Mouse (Mus musculus): ENCODE measurements around the gene Cep295nl. TPM values are rescaled to one million over a fixed set of nuclear protein-coding genes. Genes with fewer than 3 reads are reported as not detected.

Cep295nl gene
- polyA plus RNA-seq, 1 experiment, result not detected

DNA sequence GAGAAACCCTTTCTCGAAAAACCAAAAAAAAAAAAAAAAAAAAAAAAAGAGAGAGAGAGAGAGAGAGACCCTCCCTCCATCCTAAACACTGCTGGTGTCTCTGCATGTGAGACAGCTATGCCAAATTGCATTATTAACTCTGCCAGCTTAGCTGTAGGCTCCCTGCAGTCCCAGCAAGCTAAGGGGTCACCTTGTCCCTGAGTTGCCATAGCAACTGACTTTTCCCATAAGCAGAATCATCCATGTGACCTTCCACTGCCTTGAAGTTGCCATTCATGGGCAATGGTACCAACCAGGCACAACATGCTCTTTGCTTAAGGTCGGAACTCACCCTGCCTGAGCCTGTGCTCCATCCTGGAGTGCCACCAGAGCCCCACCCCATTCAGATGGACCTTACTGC lies 47.3 kb downstream of the Cep295nl start:
- no peak overlapping the region for H3K4me3 ChIP-seq (ENCODE audit: insufficient read depth, low read depth, low read length)
- H3K4me1 ChIP-seq (ENCODE audit: control insufficient read depth, insufficient read depth, low read length), result no peaks in the 10 kb centered on the region
- no peak overlapping the region for H3K27ac ChIP-seq (ENCODE audit: insufficient read depth, low read depth, low read length)
- no peak for TF ChIP-seq POLR2A (IDR thresholded peaks at IDR 0.05; ENCODE audit: insufficient read depth, low read depth, low read length)
- 60% methylated on average over 2 of the region's 2 CpGs for WGBS

DNA sequence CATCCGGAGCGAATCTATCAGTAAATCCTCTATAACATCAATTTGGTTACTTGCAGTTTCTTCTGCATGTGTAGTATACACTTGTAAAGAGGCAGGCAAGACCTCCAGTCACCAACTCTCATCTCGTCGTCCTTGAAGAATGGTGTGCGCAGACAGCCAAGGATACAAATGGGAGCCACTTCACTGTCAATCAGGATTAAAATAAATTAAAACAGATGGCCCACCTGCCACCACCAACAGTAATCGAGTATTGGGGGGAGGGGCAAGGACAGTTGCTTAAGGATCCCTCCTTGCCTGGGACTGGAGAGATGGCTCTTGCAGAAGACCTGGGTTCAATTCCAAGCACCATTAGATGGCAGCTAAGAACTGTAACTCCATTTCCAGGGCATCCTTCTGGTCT lies 49.6 kb downstream of the Cep295nl start:
- Histone ChIP-seq H3K4me3 (ENCODE audit: insufficient read depth, low read depth, low read length) (no peak overlapping the region), H3K4me1 (ENCODE audit: control insufficient read depth, insufficient read depth, low read length) (peaks cover 8% of the 10 kb centered on the region), H3K27ac (ENCODE audit: insufficient read depth, low read depth, low read length) (no peak overlapping the region)
- no peak for TF ChIP-seq POLR2A (IDR thresholded peaks at IDR 0.05; ENCODE audit: insufficient read depth, low read depth, low read length)
- TF ChIP-seq CTCF (IDR thresholded peaks at IDR 0.05; ENCODE audit: insufficient read depth, low read depth, low read length), result no peak
- WGBS, result 58% methylated on average over 6 of the region's 6 CpGs

DNA sequence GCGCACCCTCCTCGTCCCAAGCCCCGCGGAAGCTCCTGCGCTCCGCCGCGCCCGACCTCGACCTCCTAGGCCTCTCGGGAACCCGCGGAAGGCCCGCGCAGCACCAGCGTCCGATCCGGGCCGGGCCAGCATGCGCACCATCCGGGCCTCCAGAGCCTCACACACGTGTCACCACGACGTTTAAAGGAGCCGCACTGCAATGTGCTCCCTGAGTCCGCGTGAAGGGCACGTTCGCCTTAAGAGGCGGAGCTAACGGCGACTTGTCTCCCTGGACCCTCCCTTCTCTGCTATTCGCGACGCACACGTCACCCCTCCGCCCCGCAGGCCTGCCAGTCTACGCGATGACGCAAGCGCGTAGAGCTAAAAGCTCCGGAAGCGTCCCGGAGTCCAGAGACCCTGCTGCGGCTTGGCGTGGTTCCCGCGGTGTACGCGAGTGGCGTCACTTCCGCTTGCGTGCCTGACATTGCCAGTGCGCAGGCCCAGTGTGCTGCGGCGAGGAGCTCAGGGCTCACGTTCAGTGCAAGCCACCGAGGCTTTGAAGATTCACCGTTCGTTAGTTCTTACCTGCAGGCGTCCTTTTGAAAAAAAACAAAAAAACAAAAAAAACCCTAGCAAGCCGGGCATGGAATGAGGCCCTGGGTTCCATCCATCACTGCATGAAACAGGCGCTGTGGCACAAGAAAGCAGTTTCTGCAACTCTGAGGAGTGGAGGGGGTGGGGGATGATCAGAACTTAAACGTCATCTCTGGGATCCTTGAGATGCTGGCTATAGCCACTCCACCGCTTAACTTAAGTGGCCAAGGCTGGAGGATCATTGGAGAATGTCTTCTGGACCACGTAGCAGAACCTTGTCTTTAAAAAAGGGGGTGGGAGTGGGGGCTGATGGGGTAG lies 52.1 kb downstream of the Cep295nl start, which contains the start of gene Usp36:
Usp36 (minus strand) TSS at position 246 of the 891 bp plus-strand sequence.
- Histone ChIP-seq H3K27ac (ENCODE audit: insufficient read depth, low read depth, low read length) (peak within 1 kb of the TSS; percentile 88), H3K4me3 (ENCODE audit: insufficient read depth, low read depth, low read length) (peak within 1 kb of the TSS; percentile 89), H3K4me1 (ENCODE audit: control insufficient read depth, insufficient read depth, low read length) (peaks cover 11% of the 10 kb centered on the region)
- TF ChIP-seq CTCF (IDR thresholded peaks at IDR 0.05; ENCODE audit: insufficient read depth, low read depth, low read length) (no peak), POLR2A (IDR thresholded peaks at IDR 0.05; ENCODE audit: insufficient read depth, low read depth, low read length) (peak; percentile 88)
- under 1% methylated on average over 68 of the region's 68 CpGs for WGBS

DNA sequence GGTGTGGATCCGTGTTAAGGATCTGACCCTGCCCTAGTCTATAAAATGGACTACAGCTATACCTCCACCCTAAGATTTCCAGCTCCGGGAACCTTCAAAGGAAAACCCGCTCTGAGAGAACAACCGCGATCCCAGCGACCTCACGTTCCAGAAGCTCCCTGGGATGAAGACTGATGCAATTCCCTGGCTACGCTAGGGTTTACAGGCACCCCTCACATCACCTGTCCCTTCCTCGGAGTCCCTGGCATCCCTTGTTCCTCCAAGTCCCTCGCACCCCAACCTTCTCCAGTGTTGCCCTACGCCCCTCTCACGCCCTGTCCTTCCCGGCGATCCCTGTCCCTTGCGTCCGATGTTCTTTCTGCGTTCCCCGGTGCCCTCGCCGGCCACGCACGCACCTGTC lies 52.7 kb downstream of the Cep295nl start:
- WGBS, result 0% methylated on average over 22 of the region's 22 CpGs
- H3K4me3 ChIP-seq (ENCODE audit: insufficient read depth, low read depth, low read length), result peak overlapping the region; percentile 89
- H3K4me1 ChIP-seq (ENCODE audit: control insufficient read depth, insufficient read depth, low read length), result peaks cover 11% of the 10 kb centered on the region
- H3K27ac ChIP-seq (ENCODE audit: insufficient read depth, low read depth, low read length), result peak overlapping the region; percentile 87
- TF ChIP-seq CTCF (IDR thresholded peaks at IDR 0.05; ENCODE audit: insufficient read depth, low read depth, low read length) (no peak), POLR2A (IDR thresholded peaks at IDR 0.05; ENCODE audit: insufficient read depth, low read depth, low read length) (no peak)

DNA sequence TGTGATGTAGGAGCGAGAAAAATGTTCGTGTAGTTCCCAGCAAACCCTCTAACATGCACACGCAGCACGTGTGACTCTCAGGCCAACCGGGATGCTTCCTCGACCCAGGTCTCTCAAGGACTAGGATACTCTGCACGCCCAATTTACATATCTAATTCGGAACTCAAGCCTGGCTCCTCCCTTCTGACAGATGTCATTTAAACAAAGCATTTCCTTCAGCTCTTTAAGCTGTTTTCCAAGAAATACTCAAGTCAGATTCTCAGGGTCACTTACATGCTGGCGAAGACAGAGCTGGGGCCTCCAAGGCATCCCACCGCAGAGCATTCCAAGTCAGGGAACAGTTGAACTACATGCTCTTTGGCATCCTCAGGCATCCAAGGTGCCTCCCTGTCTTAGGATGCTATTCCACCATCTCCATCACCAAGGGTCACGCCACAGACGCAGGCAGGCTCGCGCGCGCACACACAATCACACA lies 53.2 kb downstream of the Cep295nl start:
- Histone ChIP-seq H3K4me3 (ENCODE audit: insufficient read depth, low read depth, low read length) (peak overlapping the region; percentile 89), H3K4me1 (ENCODE audit: control insufficient read depth, insufficient read depth, low read length) (peaks cover 11% of the 10 kb centered on the region), H3K27ac (ENCODE audit: insufficient read depth, low read depth, low read length) (no peak overlapping the region)
- TF ChIP-seq CTCF (IDR thresholded peaks at IDR 0.05; ENCODE audit: insufficient read depth, low read depth, low read length), result no peak
- TF ChIP-seq POLR2A (IDR thresholded peaks at IDR 0.05; ENCODE audit: insufficient read depth, low read depth, low read length), result no peak
- under 1% methylated on average over 16 of the region's 16 CpGs for WGBS

DNA sequence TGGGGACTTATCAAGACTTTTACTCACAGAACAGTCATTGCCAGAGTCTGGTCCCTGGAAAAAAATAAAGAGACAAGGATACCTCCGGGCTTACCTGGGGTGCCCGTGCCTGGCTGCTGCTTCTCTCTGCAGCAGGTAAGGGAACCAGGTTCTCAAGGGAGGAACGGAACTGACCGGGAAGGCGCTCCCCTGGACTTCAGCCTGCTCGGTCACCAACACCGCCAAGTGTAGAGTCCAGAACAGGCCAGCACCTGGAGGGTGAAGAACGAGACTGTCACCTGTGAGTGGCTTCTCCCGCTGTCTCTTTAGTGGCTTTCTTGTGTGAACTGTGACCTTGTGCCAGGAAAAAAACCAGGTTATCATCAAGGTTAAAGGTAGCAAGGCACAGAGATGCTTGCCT lies 54.7 kb downstream of the Cep295nl start:
- TF ChIP-seq POLR2A (IDR thresholded peaks at IDR 0.05; ENCODE audit: insufficient read depth, low read depth, low read length) (no peak), CTCF (IDR thresholded peaks at IDR 0.05; ENCODE audit: insufficient read depth, low read depth, low read length) (no peak)
- H3K4me1 ChIP-seq (ENCODE audit: control insufficient read depth, insufficient read depth, low read length), result peaks cover 11% of the 10 kb centered on the region
- no peak overlapping the region for H3K4me3 ChIP-seq (ENCODE audit: insufficient read depth, low read depth, low read length)
- H3K27ac ChIP-seq (ENCODE audit: insufficient read depth, low read depth, low read length), result no peak overlapping the region
- 94% methylated on average over 9 of the region's 9 CpGs for WGBS

DNA sequence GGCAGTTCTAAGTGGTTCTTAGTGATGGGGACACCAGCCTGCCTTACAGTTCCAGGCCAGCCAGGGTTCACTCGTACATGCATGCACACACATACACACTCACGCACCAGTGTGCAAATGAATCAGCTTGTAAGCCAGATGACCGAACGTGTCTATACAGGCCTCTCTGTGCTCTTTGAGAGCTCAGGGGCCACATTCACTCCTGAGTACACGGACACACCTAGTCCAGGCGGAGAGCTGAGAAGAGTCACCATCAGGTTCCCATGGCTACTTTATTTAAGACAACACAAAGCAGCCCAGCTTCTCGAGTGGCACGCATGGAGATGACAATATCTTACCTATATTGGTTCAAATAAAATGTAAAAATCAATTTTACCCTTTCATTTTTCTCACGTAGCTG lies 55.9 kb downstream of the Cep295nl start:
- WGBS, result 91% methylated on average over 9 of the region's 9 CpGs
- H3K27ac ChIP-seq (ENCODE audit: insufficient read depth, low read depth, low read length), result no peak overlapping the region
- no peak for TF ChIP-seq CTCF (IDR thresholded peaks at IDR 0.05; ENCODE audit: insufficient read depth, low read depth, low read length)
- TF ChIP-seq POLR2A (IDR thresholded peaks at IDR 0.05; ENCODE audit: insufficient read depth, low read depth, low read length), result no peak
- no peak overlapping the region for H3K4me3 ChIP-seq (ENCODE audit: insufficient read depth, low read depth, low read length)
- peaks cover 11% of the 10 kb centered on the region for H3K4me1 ChIP-seq (ENCODE audit: control insufficient read depth, insufficient read depth, low read length)

DNA sequence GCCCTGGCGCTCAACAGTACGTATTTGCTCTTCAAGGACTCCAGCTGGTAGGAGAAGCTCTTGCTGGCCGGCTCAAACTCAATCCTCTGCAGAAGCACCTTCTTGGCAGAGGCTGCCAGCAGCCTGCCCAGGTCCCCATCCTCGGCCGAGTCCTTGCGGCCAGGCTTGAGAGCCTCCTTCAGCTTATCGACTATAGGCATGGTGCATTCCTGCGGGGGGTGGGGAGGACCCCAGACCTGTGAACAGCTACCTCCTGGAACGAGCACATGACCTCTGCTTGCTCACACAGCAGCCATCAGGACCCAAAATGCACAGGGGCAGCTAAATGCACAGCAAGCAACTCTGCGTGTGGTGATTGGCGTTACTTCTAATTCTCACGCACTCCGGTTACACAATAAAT lies 56.5 kb downstream of the Cep295nl start:
- peaks cover 11% of the 10 kb centered on the region for H3K4me1 ChIP-seq (ENCODE audit: control insufficient read depth, insufficient read depth, low read length)
- WGBS, result 87% methylated on average over 13 of the region's 13 CpGs
- no peak for TF ChIP-seq CTCF (IDR thresholded peaks at IDR 0.05; ENCODE audit: insufficient read depth, low read depth, low read length)
- TF ChIP-seq POLR2A (IDR thresholded peaks at IDR 0.05; ENCODE audit: insufficient read depth, low read depth, low read length), result no peak
- H3K4me3 ChIP-seq (ENCODE audit: insufficient read depth, low read depth, low read length), result no peak overlapping the region
- H3K27ac ChIP-seq (ENCODE audit: insufficient read depth, low read depth, low read length), result no peak overlapping the region

Other genes with a start within 250 kb of the Cep295nl start
- not detected in 2 replicates for gene Dnah17, start 211.9 kb downstream of the Cep295nl start, polyA plus RNA-seq (2012; ENCODE audit: insufficient read depth, insufficient read length, low replicate concordance, missing spikeins)
- not detected in 2 replicates for gene Cyth1, start 93.9 kb downstream of the Cep295nl start, polyA plus RNA-seq (2012; ENCODE audit: insufficient read depth, insufficient read length, low replicate concordance, missing spikeins)
- gene Usp36, start 52.3 kb downstream of the Cep295nl start, polyA plus RNA-seq (2012; ENCODE audit: insufficient read depth, insufficient read length, low replicate concordance, missing spikeins), result not detected in 2 replicates
- 247 and 441 TPM in 2 replicates for gene Timp2, start 13.2 kb upstream of the Cep295nl start, polyA plus RNA-seq (2012; ENCODE audit: insufficient read depth, insufficient read length, low replicate concordance, missing spikeins)
- not detected in 2 replicates for gene Lgals3bp, start 59.6 kb upstream of the Cep295nl start, polyA plus RNA-seq (2012; ENCODE audit: insufficient read depth, insufficient read length, low replicate concordance, missing spikeins)
- not detected in 2 replicates for gene Cant1, start 76.6 kb upstream of the Cep295nl start, polyA plus RNA-seq (2012; ENCODE audit: insufficient read depth, insufficient read length, low replicate concordance, missing spikeins)
- not detected in 2 replicates for gene C1qtnf1, start 85.7 kb upstream of the Cep295nl start, polyA plus RNA-seq (2012; ENCODE audit: insufficient read depth, insufficient read length, low replicate concordance, missing spikeins)
- gene Engase, start 134.3 kb upstream of the Cep295nl start, polyA plus RNA-seq (2012; ENCODE audit: insufficient read depth, insufficient read length, low replicate concordance, missing spikeins), result not detected in 2 replicates